Mouse (Mus musculus): Measurements from ENCODE around the gene Nt5dc2.

GRCm38 (mm10) chr14:31186656-31187055 lies 55.8 kb downstream of the Nt5dc2 start:
- TF ChIP-seq CTCF (IDR thresholded peaks at IDR 0.05) (no peak), EP300 (IDR thresholded peaks at IDR 0.05) (no peak)

Data from lung, postnatal 0 days (tissue).